Mouse (Mus musculus): Measurements from ENCODE around the gene Saal1.
"Not testable (repeated sequence)": the region's sequence is repeated elsewhere in the genome, so short reads cannot be mapped to it uniquely, and the experiment has no call there.

The Saal1 gene

GRCm38 (mm10) chr7:46686827-46687226 lies 23.7 kb downstream of the Saal1 start:
- no peak for DNase-seq

DNA sequence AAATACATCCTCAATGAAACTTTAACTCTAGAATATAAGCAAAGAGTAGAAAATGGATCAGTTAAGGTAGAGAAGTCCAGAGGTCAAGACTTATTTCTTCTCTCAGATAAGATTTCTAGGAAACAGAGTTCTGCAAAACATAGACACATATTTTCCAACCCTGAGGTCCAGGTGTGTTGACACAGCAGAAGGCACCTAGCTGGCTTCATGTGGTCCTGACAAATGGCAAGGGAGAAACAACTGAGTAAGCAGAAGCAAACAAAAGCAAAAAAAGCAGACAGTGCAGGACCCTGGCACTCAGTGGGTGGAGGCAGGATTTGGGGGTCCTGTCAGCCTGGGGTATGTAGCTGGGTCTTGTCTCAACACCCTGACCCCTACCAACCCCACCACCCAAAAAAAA lies 29.7 kb downstream of the Saal1 start:
- no peak for DNase-seq

DNA sequence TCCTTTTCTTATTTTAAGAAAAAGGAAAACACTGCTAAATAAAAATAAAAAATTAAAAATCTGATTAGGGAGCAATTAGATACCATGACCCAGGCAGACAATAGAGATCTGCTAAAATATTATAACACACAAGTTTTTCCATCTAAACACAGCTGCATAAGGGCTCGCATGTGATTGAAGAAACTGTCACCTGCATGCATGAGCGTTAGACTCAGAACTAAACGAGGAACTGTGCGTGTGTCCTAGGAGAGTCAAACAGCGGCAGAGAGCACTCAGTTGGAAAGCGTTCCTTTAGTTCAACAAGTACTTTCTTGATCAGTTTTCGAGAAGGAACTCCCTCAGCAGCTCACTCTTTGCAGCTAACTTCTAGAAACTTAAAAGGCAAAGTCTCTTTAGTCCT lies 31.4 kb downstream of the Saal1 start:
- DNase-seq = not testable (repeated sequence)

- no peak for DNase-seq
Measured at GRCm38 (mm10) chr7:46678417-46678816, 32.1 kb downstream of the Saal1 start.

DNA sequence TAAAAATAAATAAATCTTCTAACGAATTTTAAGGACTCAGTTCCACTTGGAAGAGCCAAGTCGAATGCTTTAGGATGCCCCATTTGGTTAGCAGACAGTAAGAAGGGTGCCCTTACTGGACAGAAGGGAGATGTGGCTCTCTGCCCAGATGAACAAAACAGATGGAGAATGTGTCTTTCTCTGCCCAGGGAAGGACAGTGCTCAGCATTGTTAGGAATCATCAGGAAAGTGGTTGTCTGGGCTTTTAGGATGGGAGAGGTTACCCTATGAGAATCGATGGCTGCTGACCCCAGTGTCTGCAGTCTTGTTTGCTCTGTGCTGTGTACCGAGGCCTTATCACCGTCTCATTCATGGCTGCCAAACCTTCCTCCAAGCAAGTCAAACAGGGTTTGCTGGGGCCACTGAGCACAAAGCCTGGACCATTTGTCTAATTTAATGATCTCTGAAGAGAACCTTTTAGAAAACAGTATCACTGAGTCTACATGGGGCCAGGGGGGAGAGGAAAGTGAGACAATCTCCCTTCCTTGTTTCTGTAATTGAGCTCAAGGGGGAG lies 33.6 kb downstream of the Saal1 start:
- DNase-seq = no peak

DNA sequence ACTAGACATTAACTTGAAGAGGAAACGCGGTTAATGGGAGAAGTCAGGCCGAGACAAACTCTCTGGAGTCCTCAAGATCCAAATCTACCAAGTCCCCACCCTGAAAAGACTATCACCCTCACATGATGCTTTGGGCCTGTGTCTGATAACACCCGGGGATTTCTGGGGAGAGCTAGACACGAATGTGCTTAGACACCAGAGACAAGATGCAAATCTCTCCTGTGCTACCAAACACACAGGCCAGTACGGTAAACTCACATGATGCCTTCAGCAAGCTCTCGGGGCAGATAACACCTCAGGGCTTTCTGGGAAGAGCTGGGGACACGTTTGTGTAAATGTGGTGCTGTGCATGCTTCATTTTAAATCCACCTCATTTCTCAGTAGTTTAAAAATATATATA lies 34.6 kb downstream of the Saal1 start:
- no peak for DNase-seq

GRCm38 (mm10) chr7:46675061-46675460 lies 35.4 kb downstream of the Saal1 start:
- no peak for DNase-seq

- no peak for DNase-seq
Measured at GRCm38 (mm10) chr7:46672160-46672672, 38.3 kb downstream of the Saal1 start, which contains the start of gene Tph1. Gene Tph1, minus strand, starts transcription at chr7:46672537.

DNA sequence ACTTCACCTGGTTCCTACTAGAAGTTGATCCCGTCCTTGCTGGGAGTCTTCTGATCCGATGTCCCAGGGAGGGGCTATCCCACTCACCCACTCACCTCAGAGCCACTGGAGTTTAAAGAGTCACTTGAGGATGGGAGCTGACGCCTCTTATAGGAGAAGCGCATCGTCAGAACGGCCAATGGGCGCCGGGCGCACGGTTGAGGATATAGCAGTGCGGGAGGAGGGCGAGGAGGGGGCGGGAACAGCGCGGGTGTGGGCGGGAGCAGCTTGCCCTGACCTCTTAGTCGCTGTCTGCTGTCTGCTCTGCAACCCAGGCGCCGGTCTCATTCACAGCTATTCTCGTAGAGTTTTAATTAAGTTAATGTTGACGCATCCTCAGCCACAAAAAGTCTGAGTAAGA lies 43.2 kb downstream of the Saal1 start:
- DNase-seq = no peak

- DNase-seq = no peak
Measured at GRCm38 (mm10) chr7:46665236-46665635, 45.2 kb downstream of the Saal1 start.

DNA sequence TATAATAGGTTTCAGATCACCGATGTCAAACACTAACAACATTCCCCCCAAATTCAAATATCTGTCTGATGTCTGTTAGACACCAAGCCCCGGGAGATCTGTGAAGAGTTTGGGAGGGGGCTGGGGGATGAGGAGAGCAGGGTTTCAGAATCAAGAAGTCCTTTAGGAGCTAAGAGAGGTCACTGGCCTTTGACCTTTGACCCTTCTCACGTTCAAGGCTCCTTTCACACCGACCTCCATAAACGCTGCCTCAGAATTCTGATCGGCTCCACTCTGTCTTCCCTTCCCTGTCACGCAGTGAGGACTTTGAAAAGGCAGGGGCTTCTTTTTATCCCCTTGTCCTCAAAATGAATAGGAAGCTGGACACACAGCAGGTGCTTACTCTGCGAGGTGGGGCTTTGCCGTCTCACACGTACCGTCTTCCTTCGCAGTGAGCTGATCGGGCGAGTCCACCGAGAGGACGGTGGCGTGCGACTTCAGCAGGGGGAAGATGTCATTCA lies 48.8 kb downstream of the Saal1 start:
- DNase-seq = no peak

GRCm38 (mm10) chr7:46652279-46652678 lies 58.2 kb downstream of the Saal1 start:
- DNase-seq = no peak

- not testable (repeated sequence) for DNase-seq
Measured at GRCm38 (mm10) chr7:46650231-46650630, 60.2 kb downstream of the Saal1 start.

DNA sequence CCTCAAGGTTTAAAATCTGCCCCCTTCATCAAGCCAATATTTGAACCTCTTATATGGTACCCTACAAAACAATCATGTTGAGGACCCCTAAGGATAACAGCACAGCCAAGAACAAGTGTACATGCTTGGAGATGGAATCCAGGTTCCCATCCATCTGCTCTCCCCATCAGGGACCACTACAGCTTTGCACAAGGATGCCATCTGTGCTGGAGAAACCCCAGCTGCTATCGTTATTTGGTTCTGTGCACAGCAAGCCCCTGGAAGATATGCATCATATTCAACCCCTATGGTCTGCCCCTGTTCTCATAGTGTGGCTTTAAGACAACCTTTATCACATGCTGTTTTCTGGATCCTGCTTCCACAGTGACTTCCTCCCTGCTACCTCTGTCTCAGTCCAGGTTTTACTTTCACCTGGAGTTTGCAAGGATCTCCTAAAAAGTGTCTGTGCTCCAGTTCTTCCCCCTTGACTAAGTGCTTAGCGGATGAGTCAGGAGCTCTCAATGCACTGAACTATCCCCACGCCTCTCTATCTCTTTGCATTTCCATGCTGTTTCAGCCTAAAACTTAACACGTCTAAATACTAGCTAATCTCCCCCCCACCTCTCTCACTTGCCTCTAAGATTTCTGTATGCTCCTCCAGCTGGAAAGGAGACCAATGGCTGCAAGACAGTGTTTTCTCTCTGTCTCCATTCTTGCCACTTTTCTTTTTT lies 61.9 kb downstream of the Saal1 start:
- no peak for DNase-seq

DNA sequence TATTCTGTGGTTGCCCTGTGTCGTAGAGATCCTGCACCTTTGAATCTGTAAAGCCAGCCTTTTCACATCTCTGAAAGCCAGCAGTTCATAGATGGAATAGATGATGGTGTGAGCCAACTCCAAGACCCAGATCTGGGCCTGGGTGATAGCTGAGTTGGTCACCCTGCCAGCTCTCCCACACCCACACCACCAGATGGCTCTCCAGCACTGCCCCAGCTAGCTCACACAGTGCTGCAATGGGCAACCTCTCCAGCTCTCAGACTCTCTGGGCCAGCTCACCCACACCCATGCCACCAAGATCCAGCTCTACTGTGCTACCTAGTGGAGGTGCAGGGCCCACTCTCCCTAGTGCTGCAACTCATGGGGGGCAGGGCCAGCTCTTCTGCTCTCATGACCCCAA lies 67.3 kb downstream of the Saal1 start:
- DNase-seq = no peak

- no peak for DNase-seq
Measured at GRCm38 (mm10) chr7:46640062-46640461, 70.4 kb downstream of the Saal1 start.

DNA sequence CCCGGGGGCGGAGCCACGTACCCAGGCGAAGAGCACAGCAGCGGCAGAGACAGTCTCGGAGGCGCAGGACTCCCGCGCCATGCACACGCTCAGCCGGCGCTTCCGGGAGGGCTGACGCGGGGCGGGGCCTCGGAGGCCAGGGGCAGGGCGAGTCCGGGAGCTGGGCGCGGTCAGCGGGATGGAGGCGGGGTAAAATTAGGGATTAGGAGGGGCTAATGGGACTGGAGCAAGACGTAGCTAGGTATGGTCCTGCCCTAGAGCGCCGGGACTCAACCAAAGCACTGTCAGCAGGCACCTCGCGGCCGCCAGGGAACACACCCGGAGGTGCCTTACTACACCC lies 70.8 kb downstream of the Saal1 start, which contains the start of gene Sergef:
Gene Sergef (minus strand): TSS at position 116 of the 340 bp plus-strand sequence.
- DNase-seq = peak; percentile 90

GRCm38 (mm10) chr7:46638889-46639691 lies 71.4 kb downstream of the Saal1 start:
- DNase-seq = no peak

Measured in right cerebral cortex, postnatal 25 days (tissue).